Mouse (Mus musculus) hindbrain, embryonic 11.5 days (tissue): ENCODE results near the gene Vac14. TPM values are rescaled to one million over a fixed set of nuclear protein-coding genes. Genes with fewer than 3 reads are reported as not detected.
A peak's percentile ranks its signal among the peaks of the same experiment; 100 is the strongest.

Source experiments
- ATAC-seq: fragments of 200-750 bp; cut with Nextera tagmentation; 2 replicates; pipeline ENCODE4 v1.8.0; 2017; ENCODE audit warnings: mild to moderate bottlenecking, moderate TSS enrichment, moderate library complexity; ENCODE audit not compliant: low FRiP score
- DNase-seq: peaks from one replicate; pipeline ENCODE4 v3.0.0-alpha.2; 2015; ENCODE audit warnings: low spot score
- H3K27ac ChIP-seq: fragments of 300-500 bp; sonication (generic); 2 replicates; pipeline ENCODE4 v1.5.1; 2014; ENCODE audit warnings: mild to moderate bottlenecking, low read depth, low read length
- H3K27me3 ChIP-seq: fragments of 300-500 bp; sonication (generic); 2 replicates; pipeline ENCODE4 v1.6.1; 2014; ENCODE audit warnings: mild to moderate bottlenecking, low read length, moderate library complexity, mixed read lengths; ENCODE audit not compliant: control insufficient read depth, insufficient read depth
- H3K36me3 ChIP-seq: fragments of 300-500 bp; sonication (generic); 2 replicates; pipeline ENCODE4 v1.6.1; 2014; ENCODE audit warnings: mild to moderate bottlenecking, low read length, moderate library complexity, mixed read lengths; ENCODE audit not compliant: control insufficient read depth, insufficient read depth
- H3K4me1 ChIP-seq: fragments of 300-500 bp; sonication (generic); replicated peaks from 2 replicates; pipeline ENCODE4 v1.6.1; 2014; ENCODE audit warnings: low read length, mixed read lengths; ENCODE audit not compliant: control insufficient read depth, insufficient read depth
- H3K4me2 ChIP-seq: fragments of 300-500 bp; sonication (generic); replicated peaks from 2 replicates; pipeline ENCODE4 v1.6.1; 2014; ENCODE audit warnings: mild to moderate bottlenecking, low read depth, low read length
- H3K4me3 ChIP-seq: fragments of 300-500 bp; sonication (generic); 2 replicates; pipeline ENCODE4 v1.5.1; 2014; ENCODE audit warnings: low read depth, low read length
- H3K9ac ChIP-seq: fragments of 300-500 bp; sonication (generic); 2 replicates; pipeline ENCODE4 v1.6.1; 2014; ENCODE audit warnings: low read depth, low read length
- H3K9me3 ChIP-seq: fragments of 300-500 bp; sonication (generic); 2 replicates; pipeline ENCODE4 v1.6.1; 2016; ENCODE audit warnings: low read length; ENCODE audit not compliant: control insufficient read depth
- WGBS: fragments of 180-500 bp; shearing (Covaris S2); extraction: QIAGEN DNeasy Blood & Tissue Kit; methylation state at CpG from one replicate; pipeline ENCODE4 v1.1.7; 2014; 5-methylcytosine and 5-hydroxymethylcytosine counted together
- polyA plus RNA-seq: library from polyadenylated mRNA; unstranded; fragments of >200 nt; fragmentation: Nextera tagmentation; extraction: Ambion mirVana; gene quantifications from 2 replicates; pipeline ENCODE4 v1.2.1, GENCODE M21; 2014

Vac14 gene
- polyA plus RNA-seq, 1 experiment from 2014 or later, result 35.3 TPM

- Histone ChIP-seq H3K9ac (no peak overlapping the region), H3K4me2 (no peak overlapping the region; the same call in 1 of the 2 replicates), H3K27ac (no peak overlapping the region), H3K4me3 (no peak overlapping the region), H3K27me3 (no peaks in the 10 kb centered on the region), H3K9me3 (no peaks in the 10 kb centered on the region), H3K36me3 (no peaks in the 10 kb centered on the region), H3K4me1 (peaks cover 6% of the 10 kb centered on the region)
- no peak for DNase-seq
- no peak for ATAC-seq
- WGBS, result 87% methylated on average over 5 of the region's 5 CpGs
These were observed 1.5 kb downstream of the Vac14 start for GRCm38 (mm10) chr8:110619919-110620318.

- no peaks in the 10 kb centered on the region for H3K27me3 ChIP-seq
- WGBS, result 78% methylated on average over 4 of the region's 4 CpGs
- H3K9ac ChIP-seq, result no peak overlapping the region
- H3K4me1 ChIP-seq, result no peaks in the 10 kb centered on the region
- ATAC-seq, result no peak
- no peak overlapping the region for H3K4me3 ChIP-seq
- H3K27ac ChIP-seq, result no peak overlapping the region
- H3K4me2 ChIP-seq, result no peak overlapping the region
- H3K9me3 ChIP-seq, result no peaks in the 10 kb centered on the region
- no peaks in the 10 kb centered on the region for H3K36me3 ChIP-seq
- DNase-seq, result no peak
These were observed 8.0 kb downstream of the Vac14 start for GRCm38 (mm10) chr8:110626431-110626830.

GRCm38 (mm10) chr8:110629245-110630063, 11.1 kb downstream of the Vac14 start:
- no peak for ATAC-seq
- 72% methylated on average over 9 of the region's 9 CpGs for WGBS
- no peak overlapping the region for H3K4me2 ChIP-seq
- H3K4me1 ChIP-seq, result no peaks in the 10 kb centered on the region
- DNase-seq, result peak; percentile 74
- no peaks in the 10 kb centered on the region for H3K36me3 ChIP-seq
- no peaks in the 10 kb centered on the region for H3K9me3 ChIP-seq
- no peak overlapping the region for H3K4me3 ChIP-seq
- H3K27ac ChIP-seq, result no peak overlapping the region
- H3K27me3 ChIP-seq, result no peaks in the 10 kb centered on the region
- H3K9ac ChIP-seq, result no peak overlapping the region

GRCm38 (mm10) chr8:110630079-110630478, 11.7 kb downstream of the Vac14 start:
- Histone ChIP-seq H3K36me3 (peaks cover 3% of the 10 kb centered on the region; the same call in 1 of the 2 replicates), H3K4me2 (no peak overlapping the region), H3K27me3 (no peaks in the 10 kb centered on the region), H3K9ac (no peak overlapping the region), H3K9me3 (no peaks in the 10 kb centered on the region), H3K27ac (no peak overlapping the region), H3K4me3 (no peak overlapping the region), H3K4me1 (no peaks in the 10 kb centered on the region)
- 93% methylated on average over 3 of the region's 3 CpGs for WGBS
- ATAC-seq (no peak), DNase-seq (no peak)

- ATAC-seq, result no peak
- H3K36me3 ChIP-seq, result peaks cover 5% of the 10 kb centered on the region
- H3K4me2 ChIP-seq, result no peak overlapping the region
- DNase-seq, result no peak
- H3K9me3 ChIP-seq, result no peaks in the 10 kb centered on the region
- WGBS, result 90% methylated on average over 8 of the region's 8 CpGs
- H3K27me3 ChIP-seq, result no peaks in the 10 kb centered on the region
- no peak overlapping the region for H3K4me3 ChIP-seq
- no peak overlapping the region for H3K27ac ChIP-seq
- H3K9ac ChIP-seq, result no peak overlapping the region
- no peaks in the 10 kb centered on the region for H3K4me1 ChIP-seq
These were observed 12.2 kb downstream of the Vac14 start for GRCm38 (mm10) chr8:110630571-110631071.

GRCm38 (mm10) chr8:110631201-110631600, 12.8 kb downstream of the Vac14 start:
- H3K4me1 ChIP-seq, result no peaks in the 10 kb centered on the region
- H3K27ac ChIP-seq, result no peak overlapping the region
- H3K27me3 ChIP-seq, result no peaks in the 10 kb centered on the region
- no peak for DNase-seq
- peaks cover 6% of the 10 kb centered on the region for H3K36me3 ChIP-seq
- no peak overlapping the region for H3K4me2 ChIP-seq
- no peak overlapping the region for H3K4me3 ChIP-seq
- H3K9ac ChIP-seq, result no peak overlapping the region
- H3K9me3 ChIP-seq, result no peaks in the 10 kb centered on the region
- 94% methylated on average over 7 of the region's 7 CpGs for WGBS
- no peak for ATAC-seq

GRCm38 (mm10) chr8:110633814-110634213, 15.4 kb downstream of the Vac14 start:
- H3K36me3 ChIP-seq, result peaks cover 6% of the 10 kb centered on the region
- 95% methylated on average over 3 of the region's 3 CpGs for WGBS
- no peak for ATAC-seq

GRCm38 (mm10) chr8:110636182-110636581, 17.8 kb downstream of the Vac14 start:
- Histone ChIP-seq H3K4me1 (no peaks in the 10 kb centered on the region), H3K4me2 (no peak overlapping the region), H3K4me3 (no peak overlapping the region), H3K36me3 (peaks cover 6% of the 10 kb centered on the region), H3K27ac (no peak overlapping the region), H3K9ac (no peak overlapping the region), H3K9me3 (no peaks in the 10 kb centered on the region), H3K27me3 (no peaks in the 10 kb centered on the region)
- 86% methylated on average over 6 of the region's 6 CpGs for WGBS
- no peak for ATAC-seq
- no peak for DNase-seq

More at GRCm38 (mm10) chr8:110633814-110634213, 15.4 kb downstream of the Vac14 start:
- Histone ChIP-seq H3K27ac (no peak overlapping the region), H3K27me3 (no peaks in the 10 kb centered on the region), H3K9ac (no peak overlapping the region), H3K9me3 (no peaks in the 10 kb centered on the region), H3K4me3 (no peak overlapping the region), H3K4me1 (no peaks in the 10 kb centered on the region), H3K4me2 (no peak overlapping the region)
- no peak for DNase-seq

- ATAC-seq, result no peak
- Histone ChIP-seq H3K27me3 (no peaks in the 10 kb centered on the region), H3K4me1 (no peaks in the 10 kb centered on the region), H3K4me3 (no peak overlapping the region), H3K9me3 (no peaks in the 10 kb centered on the region), H3K27ac (no peak overlapping the region), H3K9ac (no peak overlapping the region), H3K36me3 (no peaks in the 10 kb centered on the region), H3K4me2 (no peak overlapping the region)
- DNase-seq, result no peak
- whole genome bisulfite sequencing, result 92% methylated on average over 5 of the region's 5 CpGs
These were observed 23.9 kb downstream of the Vac14 start for GRCm38 (mm10) chr8:110642331-110642730.
